Mouse (Mus musculus) bone marrow, adult 2 months (tissue): ENCODE measurements at regions not wholly inside any gene's neighbourhood (a gene's known extent, or its start where the extent isn't known, plus 50 kb on each side); places are given as distances from the start of the nearest gene placed in this dataset.

ENCODE experiments used
- CTCF ChIP-seq: fragments of 200-500 bp; IDR thresholded peaks from 2 replicates; pipeline ENCODE4 v1.5.1; 2011; ENCODE audit warnings: low read length, control low read depth; ENCODE audit not compliant: control insufficient read depth, insufficient read depth
- POLR2A ChIP-seq: fragments of 200-500 bp; IDR thresholded peaks from 2 replicates; pipeline ENCODE4 v1.6.1; 2011; ENCODE audit warnings: low read depth, mild to moderate bottlenecking, control low read depth, low read length, borderline replicate concordance; ENCODE audit not compliant: control insufficient read depth

DNA sequence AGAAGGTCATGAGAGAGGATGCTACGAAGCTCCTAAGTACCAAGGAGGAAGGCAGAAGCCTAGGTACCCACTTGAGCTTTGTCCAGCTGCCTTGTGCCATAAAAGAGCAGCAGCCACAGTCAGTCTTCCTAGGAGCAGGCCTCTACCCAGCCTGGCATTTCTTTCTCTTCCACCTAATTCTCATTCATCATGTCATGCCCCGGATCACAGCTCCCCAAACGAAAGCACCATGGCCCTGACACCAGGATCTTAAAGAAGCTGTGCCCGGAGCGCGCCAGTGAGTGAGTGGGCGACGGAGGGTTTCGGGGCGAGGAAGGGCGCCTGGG, 607.2 kb downstream of the Psat1 start:
- TF ChIP-seq CTCF = no peak
- TF ChIP-seq POLR2A = no peak
